ENCODE assay signal across 8 mouse cellular contexts in genomic region chr11:106134580-106135528, GRCm38 (mm10). TPM values are rescaled to one million over a fixed set of nuclear protein-coding genes. Genes with fewer than 3 reads are reported as not detected.
DNase-seq lines count a peak whose midpoint lies in the region; ATAC-seq and TF ChIP-seq lines count a peak whose summit lies in the region.

No protein-coding gene starts in this region.

- no peaks in the 10 kb centered on the region for H3K4me1 ChIP-seq in kidney, adult 2 months (ENCODE audit: control insufficient read depth, insufficient read depth, low read length)
- H3K4me1 ChIP-seq in lung, embryonic 16.5 days (replicated peaks; ENCODE audit: control insufficient read depth, insufficient read depth, low read length) = peaks cover 14% of the 10 kb centered on the region

- TF ChIP-seq POLR2A in kidney, adult 2 months (IDR thresholded peaks at IDR 0.05; ENCODE audit: low read depth, low read length) = no peak

- peak overlapping the region; percentile 33 for H3K4me2 ChIP-seq in lung, embryonic 16.5 days (ENCODE audit: low read depth, low read length)

- TF ChIP-seq CTCF in kidney, adult 2 months (conservative IDR thresholded peaks at IDR 0.05; ENCODE audit: insufficient read depth, insufficient read length, low read depth, low read length) = 0 out of 2 replicates have a peak, but pooled peaks have one; percentile 12

- peak overlapping the region; percentile 58 for H3K9ac ChIP-seq in lung, embryonic 16.5 days (ENCODE audit: low read length)

- WGBS in kidney, adult 2 months = 39% methylated on average over 8 of the region's 8 CpGs
- 26% methylated on average over 8 of the region's 8 CpGs for WGBS in lung, embryonic 16.5 days

- H3K36me3 ChIP-seq in kidney, adult 2 months (ENCODE audit: control insufficient read depth, insufficient read depth, low read length) = peaks cover 2% of the 10 kb centered on the region; the same call in 1 of the 2 replicates
- H3K36me3 ChIP-seq in lung, embryonic 16.5 days (ENCODE audit: control insufficient read depth, insufficient read depth, low read length) = peaks cover 2% of the 10 kb centered on the region; the same call in 1 of the 2 replicates

- peak overlapping the region; percentile 19 for H3K4me3 ChIP-seq in kidney, adult 2 months (ENCODE audit: insufficient read depth, low read depth, low read length)
- H3K4me3 ChIP-seq in lung, embryonic 16.5 days (ENCODE audit: low read length) = 0 out of 2 replicates have a peak overlapping the region, but pooled peaks have one; percentile 20

- H3K9me3 ChIP-seq in lung, embryonic 16.5 days (ENCODE audit: control insufficient read depth, low read length) = no peaks in the 10 kb centered on the region

- peak; percentile 78 for DNase-seq in Muller cell, postnatal 12 days (ENCODE audit: inconsistent ontology term)
- DNase-seq in heart, adult 9 months (ENCODE audit: low spot score in 2 of 2) = peak; percentile 90 to 92
- DNase-seq in kidney, adult 2 months = peak; percentile 95
- DNase-seq in ovary, postnatal 10 days (ENCODE audit: low spot score) = peak; percentile 54

- ATAC-seq in CD4-positive, CD25-positive, alpha-beta regulatory T cell, adult 4 months = peak; percentile 66
- peak; percentile 94 for ATAC-seq in common myeloid progenitor, adult 5-6 weeks (replicated peaks; ENCODE audit: low read depth, poor library complexity, severe bottlenecking)
- ATAC-seq in lung, embryonic 16.5 days (ENCODE audit: low read depth) = peak; percentile 96
- no peak for ATAC-seq in erythroblast, adult 5-6 weeks (replicated peaks; ENCODE audit: low FRiP score, poor library complexity, severe bottlenecking)

- H3K27me3 ChIP-seq in kidney, adult 2 months (replicated peaks; ENCODE audit: control insufficient read depth, insufficient read depth, low read length) = no peaks in the 10 kb centered on the region
- no peaks in the 10 kb centered on the region for H3K27me3 ChIP-seq in lung, embryonic 16.5 days (ENCODE audit: control insufficient read depth, insufficient read depth, low read depth, low read length)

- peak overlapping the region; percentile 74 for H3K27ac ChIP-seq in kidney, adult 2 months (ENCODE audit: insufficient read depth, low read depth, low read length)
- H3K27ac ChIP-seq in lung, embryonic 16.5 days (ENCODE audit: low read length) = peak overlapping the region; percentile 81

RNA-seq across cellular contexts. Expression of gene Gm10840, which starts 25.8 kb away (rescaled TPM):
- polyA plus RNA-seq in CD4-positive, CD25-positive, alpha-beta regulatory T cell, adult 4 months (2017; shearing (Covaris generic)) = not detected
- not detected in 2 replicates for total RNA-seq in common myeloid progenitor, adult 5-6 weeks (2017)
- not detected in 2 replicates for polyA plus RNA-seq in kidney, adult 2 months (2012; rRNA removed)
- not detected in 2 replicates for polyA plus RNA-seq in lung, embryonic 16.5 days (2015; fragmentation: Nextera tagmentation; extraction: Ambion mirVana)
- total RNA-seq in erythroblast, adult 5-6 weeks (2015; ENCODE audit: low replicate concordance) = not detected in 2 replicates
- not detected in 2 replicates for total RNA-seq in erythroblast, adult 5-6 weeks (2017; ENCODE audit: low replicate concordance)

RNA-seq across cellular contexts. Expression of gene Limd2, which starts 25.8 kb away (rescaled TPM):
- polyA plus RNA-seq in CD4-positive, CD25-positive, alpha-beta regulatory T cell, adult 4 months (2017; shearing (Covaris generic)) = 100 to 1,000 TPM; 597 to 715 TPM
- 22.7 and 26.6 TPM in 2 replicates for total RNA-seq in common myeloid progenitor, adult 5-6 weeks (2017)
- polyA plus RNA-seq in kidney, adult 2 months (2012; rRNA removed) = 27.8 and 48.3 TPM in 2 replicates
- polyA plus RNA-seq in lung, embryonic 16.5 days (2015; fragmentation: Nextera tagmentation; extraction: Ambion mirVana) = 218 and 247 TPM in 2 replicates
- 43.2 and 53.5 TPM in 2 replicates for total RNA-seq in erythroblast, adult 5-6 weeks (2015; ENCODE audit: low replicate concordance)
- 7.4 and 14.3 TPM in 2 replicates for total RNA-seq in erythroblast, adult 5-6 weeks (2017; ENCODE audit: low replicate concordance)

RNA-seq across cellular contexts. Expression of gene Map3k3, which starts 50.4 kb away (rescaled TPM):
- 10 to 100 TPM; 30.1 to 37.1 TPM for polyA plus RNA-seq in CD4-positive, CD25-positive, alpha-beta regulatory T cell, adult 4 months (2017; shearing (Covaris generic))
- total RNA-seq in common myeloid progenitor, adult 5-6 weeks (2017) = 14.7 and 28.0 TPM in 2 replicates
- polyA plus RNA-seq in kidney, adult 2 months (2012; rRNA removed) = 27.8 and 31.6 TPM in 2 replicates
- 13.9 and 15.8 TPM in 2 replicates for polyA plus RNA-seq in lung, embryonic 16.5 days (2015; fragmentation: Nextera tagmentation; extraction: Ambion mirVana)
- total RNA-seq in erythroblast, adult 5-6 weeks (2015; ENCODE audit: low replicate concordance) = 2.9 and 6.3 TPM in 2 replicates
- total RNA-seq in erythroblast, adult 5-6 weeks (2017; ENCODE audit: low replicate concordance) = 5.2 and 11.7 TPM in 2 replicates
